Mouse (Mus musculus) embryonic facial prominence, embryonic 15.5 days (tissue): ENCODE measurements around the gene Pold1. TPM values are rescaled to one million over a fixed set of nuclear protein-coding genes. Genes with fewer than 3 reads are reported as not detected.
A peak's percentile ranks its signal among the peaks of the same experiment; 100 is the strongest.

Experiments used
- ATAC-seq: fragments of 200-750 bp; cut with Nextera tagmentation; 2 replicates; pipeline ENCODE4 v1.8.0; 2017; ENCODE audit warnings: low read depth, moderate TSS enrichment; ENCODE audit not compliant: insufficient number of reproducible peaks, low FRiP score, low TSS enrichment
- H3K27ac ChIP-seq: fragments of 300-500 bp; sonication (generic); replicated peaks from 2 replicates; pipeline ENCODE4 v1.5.1; 2015; ENCODE audit warnings: mild to moderate bottlenecking, inconsistent platforms
- H3K27me3 ChIP-seq: fragments of 300-500 bp; sonication (generic); 2 replicates; pipeline ENCODE4 v1.6.1; 2015; ENCODE audit warnings: inconsistent platforms
- H3K36me3 ChIP-seq: fragments of 300-500 bp; sonication (generic); 2 replicates; pipeline ENCODE4 v1.6.1; 2015; ENCODE audit warnings: mild to moderate bottlenecking, inconsistent platforms
- H3K4me1 ChIP-seq: fragments of 300-500 bp; sonication (generic); 2 replicates; pipeline ENCODE4 v1.6.1; 2015; ENCODE audit warnings: inconsistent platforms
- H3K4me2 ChIP-seq: fragments of 300-500 bp; sonication (generic); replicated peaks from 2 replicates; pipeline ENCODE4 v1.6.1; 2015; ENCODE audit warnings: mild to moderate bottlenecking, inconsistent platforms
- H3K4me3 ChIP-seq: fragments of 300-500 bp; sonication (generic); replicated peaks from 2 replicates; pipeline ENCODE4 v1.5.1; 2015; ENCODE audit warnings: mild to moderate bottlenecking, inconsistent platforms
- H3K9ac ChIP-seq: fragments of 300-500 bp; sonication (generic); 2 replicates; pipeline ENCODE4 v1.6.1; 2015; ENCODE audit warnings: inconsistent platforms
- H3K9me3 ChIP-seq: fragments of 300-500 bp; sonication (generic); replicated peaks from 2 replicates; pipeline ENCODE4 v1.6.1; 2016; ENCODE audit warnings: inconsistent platforms
- WGBS: fragments of 180-500 bp; shearing (Covaris S2); methylation state at CpG from one replicate; pipeline ENCODE4 v1.1.7; 2015; 5-methylcytosine and 5-hydroxymethylcytosine counted together
- polyA plus RNA-seq: library from polyadenylated mRNA; unstranded; fragments of >200 nt; fragmentation: Nextera tagmentation; extraction: Ambion mirVana; gene quantifications from 2 replicates; pipeline ENCODE4 v1.2.1, GENCODE M21; 2015

Gene Pold1
- polyA plus RNA-seq, 1 experiment from 2014 or later: 86.2 TPM

DNA sequence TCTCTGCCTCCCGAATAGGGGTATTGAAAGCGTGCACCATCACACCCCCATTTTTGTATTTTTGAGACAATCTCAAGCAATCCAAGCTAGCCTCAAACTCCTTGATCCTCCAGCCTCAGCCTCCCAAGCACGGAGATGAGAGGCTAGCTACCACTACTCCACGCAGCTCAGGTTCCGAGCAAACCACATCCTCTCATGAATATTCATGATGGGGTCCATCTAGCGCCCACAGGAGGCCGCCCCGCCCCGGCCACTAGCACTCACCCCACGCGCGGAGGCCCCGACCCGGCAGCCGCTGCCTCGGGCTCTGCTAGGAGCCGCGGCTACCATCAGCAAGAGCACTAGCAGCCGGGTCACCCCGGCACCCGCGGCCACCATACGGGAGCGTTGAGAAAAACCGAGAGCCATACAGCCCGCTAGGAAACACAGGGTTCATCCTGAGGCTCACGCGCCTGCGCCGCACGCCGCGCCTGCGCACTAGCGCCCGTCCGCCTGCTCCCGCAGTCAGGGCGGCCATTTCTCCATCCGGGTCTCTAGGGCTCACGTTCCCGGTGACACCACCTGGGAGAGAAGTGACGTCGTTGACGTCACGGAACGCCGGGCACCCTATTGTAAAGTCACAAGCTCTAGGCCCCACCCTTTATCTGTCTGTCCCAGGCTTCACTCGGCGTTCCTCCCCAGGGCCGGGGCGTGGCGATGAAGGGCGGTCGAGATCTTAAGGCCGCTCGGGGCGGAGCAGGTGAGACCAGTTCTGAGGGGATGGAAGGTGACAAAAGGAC is 52.5 kb downstream of the Pold1 start, which contains the start of the genes Emc10 and Fam71e1:
Gene Emc10 (minus strand): TSS at position 538 of the 779 bp plus-strand sequence.
Gene Fam71e1 (plus strand): TSS at position 590 of the 779 bp plus-strand sequence.
- Histone ChIP-seq H3K36me3 (peaks cover 30% of the 10 kb centered on the region), H3K9ac (peak within 1 kb of the TSS; percentile 90), H3K27ac (peak within 1 kb of the TSS; percentile 95), H3K27me3 (no peaks in the 10 kb centered on the region; the same call in 1 of the 2 replicates), H3K9me3 (no peaks in the 10 kb centered on the region), H3K4me3 (peak within 1 kb of the TSS; percentile 86), H3K4me1 (peaks cover 22% of the 10 kb centered on the region), H3K4me2 (peak within 1 kb of the TSS; percentile 95)
- ATAC-seq: peak; percentile 94
- under 1% methylated on average over 58 of the region's 58 CpGs for WGBS

GRCm38 (mm10) chr7:44495086-44495485 is 53.6 kb downstream of the Pold1 start:
- peaks cover 22% of the 10 kb centered on the region for H3K4me1 ChIP-seq
- H3K9ac ChIP-seq: no peak overlapping the region
- no peaks in the 10 kb centered on the region; the same call in 1 of the 2 replicates for H3K27me3 ChIP-seq
- H3K36me3 ChIP-seq: peaks cover 41% of the 10 kb centered on the region
- H3K27ac ChIP-seq: no peak overlapping the region
- peak overlapping the region; percentile 95 for H3K4me2 ChIP-seq
- 81% methylated on average over 7 of the region's 7 CpGs for WGBS
- no peak for ATAC-seq
- peak overlapping the region; percentile 86 for H3K4me3 ChIP-seq
- no peaks in the 10 kb centered on the region for H3K9me3 ChIP-seq

GRCm38 (mm10) chr7:44494681-44495080 is 54.0 kb downstream of the Pold1 start:
- 90% methylated on average over 12 of the region's 12 CpGs for WGBS
- peaks cover 43% of the 10 kb centered on the region for H3K36me3 ChIP-seq
- H3K4me2 ChIP-seq: no peak overlapping the region

DNA sequence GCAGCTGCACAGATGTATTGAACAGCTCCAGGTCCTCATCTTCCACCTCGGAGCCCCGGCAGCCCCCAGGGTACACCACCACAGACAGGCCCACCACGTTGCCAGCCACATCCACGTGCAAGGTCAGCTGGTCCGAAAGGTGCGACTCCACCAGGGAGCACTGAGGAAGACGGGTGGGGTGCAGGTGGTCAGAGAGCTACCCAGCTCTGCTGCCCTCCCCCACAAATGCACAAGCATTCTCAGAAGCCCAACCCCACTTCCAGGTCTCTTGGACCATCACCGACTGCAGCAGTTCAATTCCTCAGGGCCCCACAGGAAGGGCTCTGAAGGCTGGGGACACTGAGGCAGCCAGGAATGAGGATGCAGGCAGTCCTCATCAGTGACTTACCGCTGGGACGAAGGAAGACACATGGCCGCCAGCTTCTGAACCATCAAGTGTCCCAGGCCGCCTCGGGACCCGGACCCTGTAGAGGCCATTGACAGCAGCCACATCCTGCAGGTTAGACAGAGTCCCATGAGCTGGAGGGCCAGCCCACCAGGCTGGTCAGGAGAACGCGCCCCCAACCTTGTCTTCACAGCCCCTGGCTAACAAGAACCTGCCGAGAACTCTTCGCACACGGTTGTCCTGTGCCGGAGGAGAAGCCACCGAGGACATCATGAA is 56.4 kb downstream of the Pold1 start:
- Histone ChIP-seq H3K9ac (no peak overlapping the region), H3K27ac (no peak overlapping the region), H3K9me3 (no peaks in the 10 kb centered on the region), H3K4me1 (peaks cover 21% of the 10 kb centered on the region), H3K4me2 (no peak overlapping the region), H3K4me3 (no peak overlapping the region), H3K27me3 (no peaks in the 10 kb centered on the region), H3K36me3 (peaks cover 55% of the 10 kb centered on the region)
- ATAC-seq: no peak
- 92% methylated on average over 21 of the region's 21 CpGs for WGBS

More at GRCm38 (mm10) chr7:44494681-44495080, 54.0 kb downstream of the Pold1 start:
- Histone ChIP-seq H3K27ac (no peak overlapping the region), H3K27me3 (no peaks in the 10 kb centered on the region; the same call in 1 of the 2 replicates), H3K9ac (no peak overlapping the region), H3K4me3 (no peak overlapping the region), H3K4me1 (peaks cover 22% of the 10 kb centered on the region), H3K9me3 (no peaks in the 10 kb centered on the region)
- ATAC-seq: no peak

DNA sequence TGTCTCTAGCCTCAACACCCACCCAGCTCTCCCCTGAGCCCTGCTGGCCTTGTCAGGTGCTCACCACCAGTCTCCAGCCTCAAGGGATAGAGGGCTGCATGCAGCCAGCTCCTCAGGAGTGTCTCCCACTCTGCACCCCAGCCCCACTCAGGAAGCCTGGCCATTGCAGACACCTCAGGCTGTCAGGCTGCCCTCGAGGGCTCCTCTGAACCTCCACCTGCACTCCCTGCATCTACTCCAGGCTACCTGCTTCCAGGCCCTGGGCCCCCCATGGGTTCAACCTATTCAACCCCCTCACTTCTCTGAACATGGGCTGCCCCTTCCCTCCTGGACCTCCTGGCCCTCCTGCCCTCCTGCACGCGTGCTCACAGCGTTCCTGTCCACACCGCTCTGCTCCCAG is 57.3 kb downstream of the Pold1 start:
- Histone ChIP-seq H3K4me2 (no peak overlapping the region), H3K4me1 (peaks cover 15% of the 10 kb centered on the region), H3K36me3 (peaks cover 55% of the 10 kb centered on the region), H3K9ac (no peak overlapping the region), H3K4me3 (no peak overlapping the region), H3K9me3 (no peaks in the 10 kb centered on the region), H3K27me3 (no peaks in the 10 kb centered on the region), H3K27ac (no peak overlapping the region)
- 99% methylated on average over 5 of the region's 5 CpGs for WGBS
- no peak for ATAC-seq

DNA sequence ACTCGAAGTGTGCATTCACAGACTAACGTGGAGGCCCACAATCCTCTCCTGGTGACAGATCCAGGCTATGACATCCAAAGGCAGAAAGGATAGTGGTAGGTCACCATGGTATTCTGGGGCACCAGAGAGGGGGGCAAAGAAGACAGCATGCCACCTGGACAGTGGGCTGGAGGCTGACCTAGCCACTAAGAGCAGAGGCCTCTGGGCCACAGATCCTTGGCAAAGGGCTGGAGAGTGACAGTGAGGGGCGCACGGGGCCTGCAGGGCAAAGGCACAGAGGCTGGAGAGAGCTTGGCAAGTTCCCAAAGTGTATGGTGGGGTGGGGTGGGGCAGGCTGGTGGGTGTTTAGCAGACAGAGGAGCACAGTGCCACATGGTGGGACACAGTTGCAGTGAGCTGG is 58.4 kb downstream of the Pold1 start:
- Histone ChIP-seq H3K36me3 (peaks cover 55% of the 10 kb centered on the region), H3K9ac (no peak overlapping the region)

GRCm38 (mm10) chr7:44488545-44488944 is 60.1 kb downstream of the Pold1 start:
- peaks cover 46% of the 10 kb centered on the region for H3K36me3 ChIP-seq
- no peak overlapping the region for H3K9ac ChIP-seq
- no peak overlapping the region for H3K4me3 ChIP-seq
- H3K27ac ChIP-seq: no peak overlapping the region
- no peak for ATAC-seq
- H3K9me3 ChIP-seq: no peaks in the 10 kb centered on the region
- 90% methylated on average over 8 of the region's 8 CpGs for WGBS
- H3K4me2 ChIP-seq: no peak overlapping the region
- H3K27me3 ChIP-seq: no peaks in the 10 kb centered on the region
- H3K4me1 ChIP-seq: no peaks in the 10 kb centered on the region

More for the DNA sequence above, 58.4 kb downstream of the Pold1 start:
- no peaks in the 10 kb centered on the region for H3K9me3 ChIP-seq
- H3K27me3 ChIP-seq: no peaks in the 10 kb centered on the region
- H3K4me1 ChIP-seq: peaks cover 9% of the 10 kb centered on the region
- no peak overlapping the region for H3K4me2 ChIP-seq
- no peak overlapping the region for H3K27ac ChIP-seq
- WGBS: 91% methylated on average over 4 of the region's 4 CpGs
- ATAC-seq: no peak
- no peak overlapping the region for H3K4me3 ChIP-seq

DNA sequence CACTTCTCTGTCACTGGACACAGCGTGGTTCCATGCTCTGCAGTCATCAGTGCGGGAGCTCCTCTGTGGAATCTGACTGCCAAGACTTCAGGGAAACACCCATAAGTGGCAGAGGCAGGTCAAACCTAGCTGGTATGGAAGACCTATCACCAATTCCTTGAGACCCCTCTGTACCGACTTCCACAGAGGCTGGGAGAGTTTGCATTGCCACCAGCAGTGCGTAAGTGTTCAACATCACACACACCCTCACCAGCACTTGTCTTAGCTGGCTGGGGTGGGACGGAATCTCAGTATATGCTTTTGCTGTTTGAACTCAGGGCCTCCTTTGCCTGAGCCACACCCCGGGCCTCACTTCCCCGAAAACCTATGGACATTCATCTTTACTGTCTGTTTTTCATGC is 60.7 kb downstream of the Pold1 start:
- no peak for ATAC-seq
- peaks cover 3% of the 10 kb centered on the region; the same call in 1 of the 2 replicates for H3K27me3 ChIP-seq
- no peaks in the 10 kb centered on the region for H3K9me3 ChIP-seq
- no peak overlapping the region for H3K9ac ChIP-seq
- peaks cover 42% of the 10 kb centered on the region for H3K36me3 ChIP-seq
- no peak overlapping the region for H3K27ac ChIP-seq
- no peak overlapping the region for H3K4me3 ChIP-seq
- 91% methylated on average over 7 of the region's 7 CpGs for WGBS
- no peaks in the 10 kb centered on the region for H3K4me1 ChIP-seq
- H3K4me2 ChIP-seq: no peak overlapping the region

DNA sequence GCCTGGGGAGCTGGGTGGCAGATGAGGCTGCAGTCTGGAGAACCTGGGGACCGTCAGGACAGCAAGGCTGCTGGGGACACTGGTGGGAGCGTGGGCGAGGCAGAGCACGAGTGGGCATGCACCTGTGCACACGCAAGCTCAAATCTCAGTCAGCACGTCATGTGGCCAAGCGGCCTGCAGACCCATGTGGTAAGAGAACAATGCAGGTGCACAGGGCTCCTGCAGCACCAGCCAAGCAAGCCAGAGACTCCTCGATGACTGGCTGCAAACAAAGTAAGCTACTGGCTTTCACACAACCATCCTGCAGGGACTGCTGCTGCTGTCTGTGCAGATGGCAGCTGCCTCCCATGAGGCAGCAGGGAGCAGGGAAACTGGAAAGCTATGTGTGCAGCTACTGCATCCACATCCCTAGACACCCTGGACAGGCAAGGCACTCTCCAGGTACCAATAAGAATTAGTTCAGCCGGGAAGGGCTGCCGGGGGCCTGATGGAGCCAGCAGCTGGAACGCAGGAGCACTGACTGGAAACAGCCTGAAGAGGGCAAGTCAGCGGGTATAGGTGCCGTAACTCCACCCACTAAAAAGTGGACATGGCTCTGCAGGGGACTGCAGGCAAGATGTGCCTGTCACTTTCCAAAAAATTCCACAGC is 61.6 kb downstream of the Pold1 start:
- no peak for ATAC-seq
- no peak overlapping the region for H3K27ac ChIP-seq
- no peaks in the 10 kb centered on the region for H3K9me3 ChIP-seq
- no peak overlapping the region for H3K9ac ChIP-seq
- H3K4me2 ChIP-seq: no peak overlapping the region
- H3K4me1 ChIP-seq: no peaks in the 10 kb centered on the region
- 58% methylated on average over 13 of the region's 13 CpGs for WGBS
- H3K27me3 ChIP-seq: peaks cover 11% of the 10 kb centered on the region
- peaks cover 33% of the 10 kb centered on the region for H3K36me3 ChIP-seq
- no peak overlapping the region for H3K4me3 ChIP-seq

- no peak overlapping the region for H3K27ac ChIP-seq
- no peak overlapping the region for H3K9ac ChIP-seq
- no peaks in the 10 kb centered on the region for H3K4me1 ChIP-seq
- H3K4me3 ChIP-seq: no peak overlapping the region
- H3K4me2 ChIP-seq: no peak overlapping the region
- peaks cover 20% of the 10 kb centered on the region for H3K36me3 ChIP-seq
- no peak for ATAC-seq
- H3K27me3 ChIP-seq: peaks cover 17% of the 10 kb centered on the region
- WGBS: 73% methylated on average over 7 of the region's 7 CpGs
- H3K9me3 ChIP-seq: no peaks in the 10 kb centered on the region
Measured at GRCm38 (mm10) chr7:44485572-44486195, 63.0 kb downstream of the Pold1 start.
